Mouse (Mus musculus): ENCODE results near the gene Nrip1.

Nrip1 gene

GRCm38 (mm10) chr16:76373671-76374091 lies at the start of gene Nrip1:
Nrip1 (minus strand) TSS chr16:76373827.
- DNase-seq = peak; percentile 77

GRCm38 (mm10) chr16:76422531-76422930 lies 48.9 kb upstream of the Nrip1 start:
- DNase-seq = no peak

GRCm38 (mm10) chr16:76419849-76420248 lies 46.2 kb upstream of the Nrip1 start:
- no peak for DNase-seq

GRCm38 (mm10) chr16:76416477-76416876 lies 42.9 kb upstream of the Nrip1 start:
- no peak for DNase-seq

GRCm38 (mm10) chr16:76416060-76416438 lies 42.4 kb upstream of the Nrip1 start:
- DNase-seq = no peak

- DNase-seq = no peak
Observed at GRCm38 (mm10) chr16:76415407-76416059, 41.9 kb upstream of the Nrip1 start.

GRCm38 (mm10) chr16:76414528-76414927 lies 40.9 kb upstream of the Nrip1 start:
- no peak for DNase-seq

- peak; percentile 36 for DNase-seq
Observed at GRCm38 (mm10) chr16:76413581-76413980, 40.0 kb upstream of the Nrip1 start.

- DNase-seq = no peak
Observed at GRCm38 (mm10) chr16:76409355-76409722, 35.7 kb upstream of the Nrip1 start.

- no peak for DNase-seq
Observed at GRCm38 (mm10) chr16:76408696-76409354, 35.2 kb upstream of the Nrip1 start.

GRCm38 (mm10) chr16:76408241-76408640 lies 34.6 kb upstream of the Nrip1 start:
- no peak for DNase-seq

GRCm38 (mm10) chr16:76407321-76407920 lies 33.8 kb upstream of the Nrip1 start:
- no peak for DNase-seq

GRCm38 (mm10) chr16:76406897-76407296 lies 33.3 kb upstream of the Nrip1 start:
- DNase-seq = no peak

- DNase-seq = no peak
Observed at GRCm38 (mm10) chr16:76406319-76406718, 32.7 kb upstream of the Nrip1 start.

- peak; percentile 34 for DNase-seq
Observed at GRCm38 (mm10) chr16:76403305-76403704, 29.7 kb upstream of the Nrip1 start.

- peak; percentile 50 for DNase-seq
Observed at GRCm38 (mm10) chr16:76396512-76396911, 22.9 kb upstream of the Nrip1 start.

- DNase-seq = no peak
Observed at GRCm38 (mm10) chr16:76393267-76393666, 19.6 kb upstream of the Nrip1 start.

- no peak for DNase-seq
Observed at GRCm38 (mm10) chr16:76386496-76386895, 12.9 kb upstream of the Nrip1 start.

- DNase-seq = no peak
Observed at GRCm38 (mm10) chr16:76386071-76386470, 12.4 kb upstream of the Nrip1 start.

- DNase-seq = no peak
Observed at GRCm38 (mm10) chr16:76377211-76377610, 3.6 kb upstream of the Nrip1 start.

- no peak for DNase-seq
Observed at GRCm38 (mm10) chr16:76376661-76377060, 3.0 kb upstream of the Nrip1 start.

- DNase-seq = peak; percentile 90
Observed at GRCm38 (mm10) chr16:76372941-76373561, 576 bp downstream of the Nrip1 start.

- peak; percentile 58 for DNase-seq
Observed at GRCm38 (mm10) chr16:76372045-76372940, 1.3 kb downstream of the Nrip1 start.

Measured in kidney, adult 9 months (tissue).